Mouse (Mus musculus): ENCODE data around the gene Gm5089. TPM values are rescaled to one million over a fixed set of nuclear protein-coding genes. Genes with fewer than 3 reads are reported as not detected.

Gm5089 gene
- polyA plus RNA-seq, 1 experiment from 2014 or later, result 0.36 TPM

GRCm38 (mm10) chr14:122475557-122476040 lies 24.7 kb upstream of the Gm5089 start:
- Histone ChIP-seq H3K36me3 (peaks cover 19% of the 10 kb centered on the region), H3K27me3 (ENCODE audit: low read depth, poor library complexity, severe bottlenecking) (peaks cover 75% of the 10 kb centered on the region), H3K4me3 (peak overlapping the region; percentile 88), H3K27ac (peak overlapping the region; percentile 97), H3K9me3 (replicated peaks) (no peaks in the 10 kb centered on the region), H3K4me1 (peaks cover 72% of the 10 kb centered on the region)
- under 1% methylated on average over 65 of the region's 65 CpGs for WGBS
- DNase-seq (ENCODE audit: low spot score), result peak; percentile 75

GRCm38 (mm10) chr14:122474891-122475556 lies 24.1 kb upstream of the Gm5089 start, which contains the start of gene Zic2:
Gene Zic2 (plus strand): TSS chr14:122475435.
- DNase-seq (ENCODE audit: low spot score), result peak; percentile 86

GRCm38 (mm10) chr14:122474041-122474890 lies 23.4 kb upstream of the Gm5089 start:
- peak; percentile 88 for DNase-seq (ENCODE audit: low spot score)
- WGBS, result under 1% methylated on average over 57 of the region's 57 CpGs
- H3K4me3 ChIP-seq, result peak overlapping the region; percentile 88
- peak overlapping the region; percentile 97 for H3K27ac ChIP-seq
- H3K36me3 ChIP-seq, result peaks cover 19% of the 10 kb centered on the region
- H3K27me3 ChIP-seq (ENCODE audit: low read depth, poor library complexity, severe bottlenecking), result peaks cover 83% of the 10 kb centered on the region
- peaks cover 72% of the 10 kb centered on the region for H3K4me1 ChIP-seq
- H3K9me3 ChIP-seq (replicated peaks), result no peaks in the 10 kb centered on the region

More at GRCm38 (mm10) chr14:122474891-122475556, 24.1 kb upstream of the Gm5089 start, which contains the start of gene Zic2:
- Histone ChIP-seq H3K27ac (peak within 1 kb of the TSS; percentile 97), H3K4me3 (peak within 1 kb of the TSS; percentile 88), H3K9me3 (replicated peaks) (no peaks in the 10 kb centered on the region), H3K36me3 (peaks cover 19% of the 10 kb centered on the region), H3K4me1 (peaks cover 66% of the 10 kb centered on the region), H3K27me3 (ENCODE audit: low read depth, poor library complexity, severe bottlenecking) (peaks cover 75% of the 10 kb centered on the region)
- under 1% methylated on average over 52 of the region's 73 CpGs for WGBS

GRCm38 (mm10) chr14:122473211-122473751 lies 22.4 kb upstream of the Gm5089 start:
- no peaks in the 10 kb centered on the region for H3K9me3 ChIP-seq (replicated peaks)
- WGBS, result under 1% methylated on average over 17 of the region's 17 CpGs
- peaks cover 84% of the 10 kb centered on the region for H3K27me3 ChIP-seq (ENCODE audit: low read depth, poor library complexity, severe bottlenecking)
- H3K4me3 ChIP-seq, result peak overlapping the region; percentile 88
- peak; percentile 67 for DNase-seq (ENCODE audit: low spot score)
- H3K27ac ChIP-seq, result peak overlapping the region; percentile 97
- peaks cover 11% of the 10 kb centered on the region for H3K36me3 ChIP-seq
- H3K4me1 ChIP-seq, result peaks cover 74% of the 10 kb centered on the region

- H3K27me3 ChIP-seq (ENCODE audit: low read depth, poor library complexity, severe bottlenecking), result peaks cover 86% of the 10 kb centered on the region
- peak overlapping the region; percentile 97 for H3K27ac ChIP-seq
- no peak for DNase-seq (ENCODE audit: low spot score)
- 0% methylated on average over 5 of the region's 5 CpGs for WGBS
- no peaks in the 10 kb centered on the region for H3K9me3 ChIP-seq (replicated peaks)
- peaks cover 78% of the 10 kb centered on the region for H3K4me1 ChIP-seq
- peak overlapping the region; percentile 88 for H3K4me3 ChIP-seq
- H3K36me3 ChIP-seq, result peaks cover 7% of the 10 kb centered on the region; the same call in 1 of the 2 replicates
These were observed 21.7 kb upstream of the Gm5089 start for GRCm38 (mm10) chr14:122472647-122473046.

GRCm38 (mm10) chr14:122472161-122472560 lies 21.2 kb upstream of the Gm5089 start:
- WGBS, result 0% methylated on average over 13 of the region's 13 CpGs
- Histone ChIP-seq H3K27ac (peak overlapping the region; percentile 97), H3K9me3 (replicated peaks) (no peaks in the 10 kb centered on the region), H3K36me3 (peaks cover 7% of the 10 kb centered on the region; the same call in 1 of the 2 replicates), H3K27me3 (ENCODE audit: low read depth, poor library complexity, severe bottlenecking) (peaks cover 91% of the 10 kb centered on the region), H3K4me3 (peak overlapping the region; percentile 88), H3K4me1 (peaks cover 81% of the 10 kb centered on the region)
- peak; percentile 56 for DNase-seq (ENCODE audit: low spot score)

GRCm38 (mm10) chr14:122471449-122472085 lies 20.7 kb upstream of the Gm5089 start:
- Histone ChIP-seq H3K4me3 (peak overlapping the region; percentile 88), H3K36me3 (peaks cover 5% of the 10 kb centered on the region; the same call in 1 of the 2 replicates), H3K27me3 (ENCODE audit: low read depth, poor library complexity, severe bottlenecking) (peaks cover 93% of the 10 kb centered on the region), H3K9me3 (replicated peaks) (no peaks in the 10 kb centered on the region), H3K4me1 (peaks cover 82% of the 10 kb centered on the region), H3K27ac (peak overlapping the region; percentile 44; the same call in 1 of the 2 replicates)
- peak; percentile 42 for DNase-seq (ENCODE audit: low spot score)
- WGBS, result 10% methylated on average over 30 of the region's 31 CpGs

- Histone ChIP-seq H3K4me3 (peak overlapping the region; percentile 38), H3K27ac (peak overlapping the region; percentile 80)
These were observed 18.2 kb upstream of the Gm5089 start for GRCm38 (mm10) chr14:122468971-122469755.

GRCm38 (mm10) chr14:122467926-122468841 lies 17.3 kb upstream of the Gm5089 start:
- peak overlapping the region; percentile 38 for H3K4me3 ChIP-seq
- peaks cover 74% of the 10 kb centered on the region for H3K4me1 ChIP-seq
- WGBS, result 3% methylated on average over 23 of the region's 23 CpGs
- no peaks in the 10 kb centered on the region for H3K9me3 ChIP-seq (replicated peaks)
- H3K27ac ChIP-seq, result peak overlapping the region; percentile 80
- no peaks in the 10 kb centered on the region for H3K36me3 ChIP-seq
- DNase-seq (ENCODE audit: low spot score), result peak; percentile 61
- H3K27me3 ChIP-seq (ENCODE audit: low read depth, poor library complexity, severe bottlenecking), result peaks cover 85% of the 10 kb centered on the region

More at GRCm38 (mm10) chr14:122468971-122469755, 18.2 kb upstream of the Gm5089 start:
- H3K9me3 ChIP-seq (replicated peaks), result no peaks in the 10 kb centered on the region
- 2% methylated on average over 28 of the region's 28 CpGs for WGBS
- DNase-seq (ENCODE audit: low spot score), result peak; percentile 69
- H3K27me3 ChIP-seq (ENCODE audit: low read depth, poor library complexity, severe bottlenecking), result peaks cover 93% of the 10 kb centered on the region
- H3K36me3 ChIP-seq, result no peaks in the 10 kb centered on the region
- H3K4me1 ChIP-seq, result peaks cover 75% of the 10 kb centered on the region

GRCm38 (mm10) chr14:122466756-122467362 lies 15.9 kb upstream of the Gm5089 start:
- 48% methylated on average over 7 of the region's 7 CpGs for WGBS
- Histone ChIP-seq H3K4me3 (no peak overlapping the region), H3K27me3 (ENCODE audit: low read depth, poor library complexity, severe bottlenecking) (peaks cover 87% of the 10 kb centered on the region), H3K27ac (no peak overlapping the region), H3K9me3 (replicated peaks) (no peaks in the 10 kb centered on the region), H3K36me3 (no peaks in the 10 kb centered on the region), H3K4me1 (peaks cover 74% of the 10 kb centered on the region)
- DNase-seq (ENCODE audit: low spot score), result peak; percentile 29

Data from limb, embryonic 10.5 days (tissue).